Mouse (Mus musculus) spleen, postnatal 10 days (tissue): Measurements from ENCODE around the gene Kctd15.

Source experiments
- DNase-seq, 2 experiments: peaks; one replicate each; pipeline ENCODE4 v3.0.0; 2021 to 2022; ENCODE audit warnings: low spot score in 2 of 2

The Kctd15 gene

GRCm38 (mm10) chr7:34656632-34657031, at the start of gene Kctd15:
Gene Kctd15 (minus strand): TSS chr7:34656732.
- no peak for DNase-seq

- no peak for DNase-seq
Observed at GRCm38 (mm10) chr7:34704401-34704800, 47.9 kb upstream of the Kctd15 start.

GRCm38 (mm10) chr7:34703437-34703836, 46.9 kb upstream of the Kctd15 start:
- no peak for DNase-seq

GRCm38 (mm10) chr7:34702718-34703351, 46.3 kb upstream of the Kctd15 start:
- peak in 1 of 2 experiments; percentile 32 for DNase-seq

GRCm38 (mm10) chr7:34699888-34700287, 43.4 kb upstream of the Kctd15 start:
- DNase-seq: no peak

- no peak for DNase-seq
Observed at GRCm38 (mm10) chr7:34698221-34698620, 41.7 kb upstream of the Kctd15 start.

GRCm38 (mm10) chr7:34696086-34696485, 39.6 kb upstream of the Kctd15 start:
- no peak for DNase-seq

GRCm38 (mm10) chr7:34694898-34695297, 38.4 kb upstream of the Kctd15 start:
- no peak for DNase-seq

GRCm38 (mm10) chr7:34693916-34694315, 37.4 kb upstream of the Kctd15 start:
- no peak for DNase-seq

GRCm38 (mm10) chr7:34693072-34693471, 36.5 kb upstream of the Kctd15 start:
- no peak for DNase-seq

- no peak for DNase-seq
Observed at GRCm38 (mm10) chr7:34690111-34690510, 33.6 kb upstream of the Kctd15 start.

- DNase-seq: no peak
Observed at GRCm38 (mm10) chr7:34689028-34689427, 32.5 kb upstream of the Kctd15 start.

- no peak for DNase-seq
Observed at GRCm38 (mm10) chr7:34685801-34686200, 29.3 kb upstream of the Kctd15 start.

- DNase-seq: no peak
Observed at GRCm38 (mm10) chr7:34685176-34685575, 28.6 kb upstream of the Kctd15 start.

- DNase-seq: no peak
Observed at GRCm38 (mm10) chr7:34680771-34681421, 24.4 kb upstream of the Kctd15 start.

GRCm38 (mm10) chr7:34679886-34680285, 23.4 kb upstream of the Kctd15 start:
- DNase-seq: no peak

GRCm38 (mm10) chr7:34675831-34676514, 19.4 kb upstream of the Kctd15 start:
- DNase-seq: peak; percentile 16 to 59

GRCm38 (mm10) chr7:34675120-34675790, 18.7 kb upstream of the Kctd15 start:
- DNase-seq: no peak

- no peak for DNase-seq
Observed at GRCm38 (mm10) chr7:34672916-34673315, 16.4 kb upstream of the Kctd15 start.

GRCm38 (mm10) chr7:34671911-34672310, 15.4 kb upstream of the Kctd15 start:
- peak; percentile 55 to 85 for DNase-seq

GRCm38 (mm10) chr7:34670778-34671177, 14.2 kb upstream of the Kctd15 start:
- DNase-seq: no peak

- no peak for DNase-seq
Observed at GRCm38 (mm10) chr7:34669336-34669735, 12.8 kb upstream of the Kctd15 start.
